Mouse (Mus musculus) neural tube, embryonic 14.5 days (tissue): ENCODE results near the gene Purb. TPM values are rescaled to one million over a fixed set of nuclear protein-coding genes. Genes with fewer than 3 reads are reported as not detected.
"Not testable (repeated sequence)": the region's sequence is repeated elsewhere in the genome, so short reads cannot be mapped to it uniquely, and the experiment has no call there.

ENCODE experiments used
- ATAC-seq: fragments of 200-750 bp; cut with Nextera tagmentation; 2 replicates; pipeline ENCODE4 v1.8.0; 2017; ENCODE audit warnings: low read depth, mild to moderate bottlenecking, moderate TSS enrichment, moderate library complexity
- H3K27ac ChIP-seq: fragments of 300-500 bp; sonication (generic); 2 replicates; pipeline ENCODE4 v1.5.1; 2014; ENCODE audit warnings: low read depth, mild to moderate bottlenecking, control low read depth, low read length, moderate library complexity, mixed read lengths
- H3K27me3 ChIP-seq: fragments of 300-500 bp; sonication (generic); 2 replicates; pipeline ENCODE4 v1.6.1; 2014; ENCODE audit warnings: low read length; ENCODE audit not compliant: control insufficient read depth, insufficient read depth
- H3K36me3 ChIP-seq: fragments of 300-500 bp; sonication (generic); 2 replicates; pipeline ENCODE4 v1.6.1; 2014; ENCODE audit warnings: low read length, mixed read lengths; ENCODE audit not compliant: control insufficient read depth, insufficient read depth
- H3K4me1 ChIP-seq: fragments of 300-500 bp; sonication (generic); 2 replicates; pipeline ENCODE4 v1.6.1; 2014; ENCODE audit warnings: low read length; ENCODE audit not compliant: control insufficient read depth, insufficient read depth
- H3K4me2 ChIP-seq: fragments of 300-500 bp; sonication (generic); 2 replicates; pipeline ENCODE4 v1.6.1; 2014; ENCODE audit warnings: mild to moderate bottlenecking, low read depth, low read length, control low read depth
- H3K4me3 ChIP-seq: fragments of 300-500 bp; sonication (generic); 2 replicates; pipeline ENCODE4 v1.5.1; 2014; ENCODE audit warnings: low read depth, low read length, control low read depth, mixed read lengths
- H3K9ac ChIP-seq: fragments of 300-500 bp; sonication (generic); replicated peaks from 2 replicates; pipeline ENCODE4 v1.6.1; 2014; ENCODE audit warnings: low read depth, mild to moderate bottlenecking, control low read depth, low read length, mixed read lengths
- H3K9me3 ChIP-seq: fragments of 300-500 bp; sonication (generic); 2 replicates; pipeline ENCODE4 v1.6.1; 2016; ENCODE audit warnings: low read length; ENCODE audit not compliant: control insufficient read depth
- WGBS: fragments of 180-500 bp; shearing (Covaris S2); extraction: QIAGEN DNeasy Blood & Tissue Kit; methylation state at CpG from one replicate; pipeline ENCODE4 v1.1.7; 2014; 5-methylcytosine and 5-hydroxymethylcytosine counted together
- polyA plus RNA-seq: library from polyadenylated mRNA; unstranded; fragments of >200 nt; fragmentation: Nextera tagmentation; extraction: Ambion mirVana; gene quantifications from 2 replicates; pipeline ENCODE4 v1.2.1, GENCODE M21; 2014

Gene Purb
- polyA plus RNA-seq, 1 experiment from 2014 or later: 11.6 TPM

GRCm38 (mm10) chr11:6442566-6442965, 33.2 kb downstream of the Purb start:
- ATAC-seq: no peak
- Histone ChIP-seq H3K4me3 (no peak overlapping the region), H3K9me3 (no peaks in the 10 kb centered on the region), H3K27ac (no peak overlapping the region), H3K9ac (no peak overlapping the region), H3K27me3 (no peaks in the 10 kb centered on the region), H3K4me2 (no peak overlapping the region), H3K4me1 (peaks cover 11% of the 10 kb centered on the region), H3K36me3 (peaks cover 3% of the 10 kb centered on the region; the same call in 1 of the 2 replicates)
- whole genome bisulfite sequencing: 97% methylated on average over 4 of the region's 4 CpGs

- no peak overlapping the region for H3K9ac ChIP-seq
- H3K27ac ChIP-seq: no peak overlapping the region
- 88% methylated on average over 4 of the region's 4 CpGs for WGBS
- ATAC-seq: no peak
- H3K4me1 ChIP-seq: peaks cover 11% of the 10 kb centered on the region
- H3K27me3 ChIP-seq: no peaks in the 10 kb centered on the region
- no peak overlapping the region for H3K4me2 ChIP-seq
- no peaks in the 10 kb centered on the region for H3K9me3 ChIP-seq
- peaks cover 3% of the 10 kb centered on the region; the same call in 1 of the 2 replicates for H3K36me3 ChIP-seq
- no peak overlapping the region for H3K4me3 ChIP-seq
Measured at GRCm38 (mm10) chr11:6440171-6440570, 35.5 kb downstream of the Purb start.

- no peaks in the 10 kb centered on the region for H3K4me1 ChIP-seq
- H3K27ac ChIP-seq: no peak overlapping the region
- H3K36me3 ChIP-seq: peaks cover 14% of the 10 kb centered on the region
- H3K4me3 ChIP-seq: no peak overlapping the region
- H3K4me2 ChIP-seq: no peak overlapping the region
- no peak overlapping the region for H3K9ac ChIP-seq
- ATAC-seq: no peak
- no peaks in the 10 kb centered on the region for H3K9me3 ChIP-seq
- no peaks in the 10 kb centered on the region for H3K27me3 ChIP-seq
- WGBS: 95% methylated on average over 2 of the region's 2 CpGs
Measured at GRCm38 (mm10) chr11:6437667-6438066, 38.0 kb downstream of the Purb start.

- Histone ChIP-seq H3K9ac (no peak overlapping the region), H3K4me1 (no peaks in the 10 kb centered on the region), H3K36me3 (peaks cover 16% of the 10 kb centered on the region), H3K4me3 (no peak overlapping the region), H3K9me3 (no peaks in the 10 kb centered on the region), H3K27me3 (no peaks in the 10 kb centered on the region), H3K27ac (no peak overlapping the region), H3K4me2 (no peak overlapping the region)
- whole genome bisulfite sequencing: 62% methylated on average over 8 of the region's 8 CpGs
- ATAC-seq: peak; percentile 31; the same call in 1 of the 2 replicates
Measured at GRCm38 (mm10) chr11:6436442-6436841, 39.3 kb downstream of the Purb start.

- Histone ChIP-seq H3K4me2 (no peak overlapping the region), H3K9ac (no peak overlapping the region), H3K4me1 (no peaks in the 10 kb centered on the region), H3K36me3 (peaks cover 26% of the 10 kb centered on the region), H3K9me3 (no peaks in the 10 kb centered on the region), H3K27ac (no peak overlapping the region), H3K27me3 (no peaks in the 10 kb centered on the region), H3K4me3 (no peak overlapping the region)
- 91% methylated on average over 7 of the region's 7 CpGs for WGBS
- no peak for ATAC-seq
Measured at GRCm38 (mm10) chr11:6430186-6430585, 45.5 kb downstream of the Purb start.

- H3K4me1 ChIP-seq: peaks cover 16% of the 10 kb centered on the region
- no peak for ATAC-seq
- H3K4me3 ChIP-seq: no peak overlapping the region
- 70% methylated on average over 2 of the region's 2 CpGs for WGBS
- H3K36me3 ChIP-seq: peaks cover 46% of the 10 kb centered on the region
- H3K27me3 ChIP-seq: no peaks in the 10 kb centered on the region
- no peak overlapping the region for H3K9ac ChIP-seq
- H3K9me3 ChIP-seq: no peaks in the 10 kb centered on the region
- no peak overlapping the region for H3K4me2 ChIP-seq
- H3K27ac ChIP-seq: no peak overlapping the region
Measured at GRCm38 (mm10) chr11:6420722-6421350, 54.9 kb downstream of the Purb start.

- Histone ChIP-seq H3K4me1 (peaks cover 16% of the 10 kb centered on the region), H3K9ac (no peak overlapping the region), H3K9me3 (no peaks in the 10 kb centered on the region), H3K27me3 (no peaks in the 10 kb centered on the region), H3K4me2 (no peak overlapping the region), H3K36me3 (peaks cover 44% of the 10 kb centered on the region), H3K27ac (no peak overlapping the region), H3K4me3 (no peak overlapping the region)
- ATAC-seq: no peak
- WGBS: 36% methylated on average over 1 of the region's 1 CpGs
Measured at GRCm38 (mm10) chr11:6420283-6420703, 55.4 kb downstream of the Purb start.

GRCm38 (mm10) chr11:6419156-6419555, 56.6 kb downstream of the Purb start:
- H3K36me3 ChIP-seq: peaks cover 38% of the 10 kb centered on the region
- H3K9me3 ChIP-seq, H3K4me3 ChIP-seq, H3K4me2 ChIP-seq, H3K27ac ChIP-seq, ATAC-seq, H3K9ac ChIP-seq, H3K27me3 ChIP-seq: not testable (repeated sequence)
- 58% methylated on average over 4 of the region's 4 CpGs for WGBS
- peaks cover 16% of the 10 kb centered on the region for H3K4me1 ChIP-seq

GRCm38 (mm10) chr11:6418751-6419150, 57.0 kb downstream of the Purb start:
- H3K4me3 ChIP-seq: no peak overlapping the region
- H3K27ac ChIP-seq: no peak overlapping the region
- 91% methylated on average over 5 of the region's 5 CpGs for WGBS
- H3K36me3 ChIP-seq: peaks cover 36% of the 10 kb centered on the region
- no peaks in the 10 kb centered on the region for H3K9me3 ChIP-seq
- no peaks in the 10 kb centered on the region for H3K27me3 ChIP-seq
- peaks cover 16% of the 10 kb centered on the region for H3K4me1 ChIP-seq
- no peak overlapping the region for H3K9ac ChIP-seq
- no peak overlapping the region for H3K4me2 ChIP-seq
- no peak for ATAC-seq
